Mouse (Mus musculus): ENCODE measurements around the gene Furin. TPM values are rescaled to one million over a fixed set of nuclear protein-coding genes. Genes with fewer than 3 reads are reported as not detected.
A peak's percentile ranks its signal among the peaks of the same experiment; 100 is the strongest.

Furin gene
- polyA plus RNA-seq, 1 experiment, result 72.7 TPM

DNA sequence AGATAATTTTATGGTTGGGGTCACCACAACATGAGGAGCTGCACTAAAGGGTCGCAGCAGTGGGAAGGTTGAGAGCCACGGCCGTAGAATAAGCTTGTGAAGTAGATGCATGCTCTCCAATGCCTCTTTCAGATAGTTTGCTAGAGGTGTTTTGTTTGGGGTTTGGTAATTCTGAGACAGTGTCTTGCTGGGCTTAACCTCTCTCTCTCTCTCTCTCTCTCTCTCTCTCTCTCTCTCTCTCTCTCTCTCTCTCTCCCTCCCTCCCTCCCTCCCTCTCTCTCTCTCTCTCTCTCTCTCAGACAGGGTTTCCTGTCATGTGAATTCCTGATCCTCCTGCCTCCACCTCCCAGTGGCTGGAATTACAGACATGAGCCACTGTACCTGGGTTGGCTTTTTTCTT is 30.5 kb downstream of the Furin start:
- Histone ChIP-seq H3K4me3 (replicated peaks) (peak overlapping the region; percentile 85), H3K4me1 (peaks cover 86% of the 10 kb centered on the region)

DNA sequence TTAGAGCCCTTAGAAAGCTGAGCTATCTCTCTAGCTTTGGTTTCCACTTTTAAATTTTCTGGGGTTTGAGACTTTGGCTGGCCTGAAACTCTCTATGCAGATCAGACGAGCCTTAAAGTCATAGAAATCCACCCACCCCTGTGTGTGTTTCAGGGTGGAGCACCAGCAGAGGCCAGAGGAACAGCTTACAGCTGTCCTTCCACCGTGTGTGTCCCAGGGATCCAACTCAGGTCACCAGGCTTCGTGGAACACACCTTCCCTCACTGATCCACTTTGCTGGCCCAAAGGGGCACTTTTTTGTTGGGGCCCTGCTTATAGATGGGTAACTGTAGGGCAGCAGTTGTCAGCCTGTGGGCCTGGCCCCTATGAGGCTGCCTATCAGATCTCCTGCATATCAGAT is 31.0 kb downstream of the Furin start:
- Histone ChIP-seq H3K27me3 (replicated peaks) (no peaks in the 10 kb centered on the region), H3K36me3 (replicated peaks; ENCODE audit: low read length) (peaks cover 35% of the 10 kb centered on the region), H3K4me1 (peaks cover 86% of the 10 kb centered on the region), H3K9me3 (no peaks in the 10 kb centered on the region), H3K4me3 (replicated peaks) (peak overlapping the region; percentile 51)
- TF ChIP-seq FLI1 (IDR thresholded peaks at IDR 0.05; ENCODE audit: low read length) (no peak), GATA1 (IDR thresholded peaks at IDR 0.05; ENCODE audit: borderline replicate concordance, low read length) (no peak)

More for the DNA sequence above, 30.5 kb downstream of the Furin start:
- TF ChIP-seq FLI1 (IDR thresholded peaks at IDR 0.05; ENCODE audit: low read length) (no peak), GATA1 (IDR thresholded peaks at IDR 0.05; ENCODE audit: borderline replicate concordance, low read length) (no peak)
- Histone ChIP-seq H3K27me3 (replicated peaks) (no peaks in the 10 kb centered on the region), H3K36me3 (replicated peaks; ENCODE audit: low read length) (peaks cover 37% of the 10 kb centered on the region), H3K9me3 (no peaks in the 10 kb centered on the region)

DNA sequence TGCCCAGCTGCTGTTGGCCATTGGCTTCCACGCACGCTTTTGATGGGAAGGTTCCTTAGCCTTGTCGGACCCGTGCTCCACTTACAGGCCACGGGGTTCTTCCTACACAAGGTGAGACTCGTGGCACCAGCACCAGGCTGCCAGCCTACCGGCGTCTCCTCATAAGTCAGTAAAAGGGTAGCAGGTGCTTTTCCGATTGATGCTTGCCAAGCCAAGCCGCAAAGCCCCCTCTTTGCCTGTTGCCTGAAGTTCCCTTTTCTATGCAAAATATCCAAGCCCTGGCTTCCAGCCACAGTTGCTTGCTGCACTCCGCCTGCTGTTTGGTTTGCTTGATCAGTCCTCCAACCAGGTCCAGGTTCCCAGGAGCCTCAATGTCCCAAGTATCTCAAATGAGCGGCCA is 31.4 kb downstream of the Furin start:
- peaks cover 35% of the 10 kb centered on the region for H3K36me3 ChIP-seq (replicated peaks; ENCODE audit: low read length)
- no peaks in the 10 kb centered on the region for H3K9me3 ChIP-seq
- no peaks in the 10 kb centered on the region for H3K27me3 ChIP-seq (replicated peaks)
- no peak overlapping the region for H3K4me3 ChIP-seq (replicated peaks)
- TF ChIP-seq FLI1 (IDR thresholded peaks at IDR 0.05; ENCODE audit: low read length) (no peak), GATA1 (IDR thresholded peaks at IDR 0.05; ENCODE audit: borderline replicate concordance, low read length) (no peak)
- peaks cover 89% of the 10 kb centered on the region for H3K4me1 ChIP-seq

DNA sequence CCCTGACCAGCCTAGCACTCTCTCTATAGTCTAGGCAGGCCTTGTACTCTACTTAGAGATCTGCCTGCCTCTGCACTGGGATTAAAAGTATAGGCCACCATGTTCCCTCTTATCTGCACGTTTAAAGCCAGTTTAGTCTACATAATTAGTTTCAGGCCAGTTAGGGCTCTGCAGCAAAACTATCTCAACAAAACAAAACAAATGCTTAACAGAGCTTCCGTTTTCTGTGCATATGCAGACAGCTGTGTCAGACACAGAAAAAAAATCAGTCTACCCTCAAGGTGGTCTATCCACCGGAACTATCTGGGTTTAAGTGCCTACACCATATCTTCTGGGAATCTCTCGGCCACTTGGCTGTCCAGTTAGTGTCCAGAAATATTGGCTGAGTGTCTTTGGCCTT is 31.9 kb downstream of the Furin start:
- no peaks in the 10 kb centered on the region for H3K27me3 ChIP-seq (replicated peaks)
- H3K36me3 ChIP-seq (replicated peaks; ENCODE audit: low read length), result peaks cover 34% of the 10 kb centered on the region
- H3K4me3 ChIP-seq (replicated peaks), result peak overlapping the region; percentile 6
- H3K4me1 ChIP-seq, result peaks cover 89% of the 10 kb centered on the region
- no peaks in the 10 kb centered on the region for H3K9me3 ChIP-seq
- TF ChIP-seq GATA1 (IDR thresholded peaks at IDR 0.05; ENCODE audit: borderline replicate concordance, low read length), result no peak
- TF ChIP-seq FLI1 (IDR thresholded peaks at IDR 0.05; ENCODE audit: low read length), result no peak

DNA sequence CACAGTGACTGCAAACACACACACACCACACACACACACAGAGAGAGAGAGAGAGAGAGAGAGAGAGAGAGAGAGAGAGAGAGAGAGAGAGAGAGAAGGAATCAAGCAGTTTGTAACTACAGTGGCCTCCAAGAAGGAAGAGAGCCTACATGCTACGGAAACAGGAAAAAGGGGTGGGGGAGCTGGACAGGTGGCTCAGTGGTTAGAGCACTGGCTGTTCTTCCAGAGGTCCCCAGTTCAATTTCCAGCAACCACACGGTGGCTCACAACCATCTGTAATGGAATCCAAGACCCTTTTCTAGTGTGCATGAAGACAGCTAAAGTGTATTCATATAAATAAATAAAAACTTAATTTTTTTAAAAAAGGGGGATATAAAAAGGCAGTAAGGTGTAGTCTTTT is 32.6 kb downstream of the Furin start:
- H3K4me3 ChIP-seq (replicated peaks), result no peak overlapping the region
- no peaks in the 10 kb centered on the region for H3K27me3 ChIP-seq (replicated peaks)
- no peaks in the 10 kb centered on the region for H3K9me3 ChIP-seq
- H3K4me1 ChIP-seq, result peaks cover 92% of the 10 kb centered on the region
- peaks cover 34% of the 10 kb centered on the region for H3K36me3 ChIP-seq (replicated peaks; ENCODE audit: low read length)
- TF ChIP-seq FLI1 (IDR thresholded peaks at IDR 0.05; ENCODE audit: low read length), result no peak
- no peak for TF ChIP-seq GATA1 (IDR thresholded peaks at IDR 0.05; ENCODE audit: borderline replicate concordance, low read length)

DNA sequence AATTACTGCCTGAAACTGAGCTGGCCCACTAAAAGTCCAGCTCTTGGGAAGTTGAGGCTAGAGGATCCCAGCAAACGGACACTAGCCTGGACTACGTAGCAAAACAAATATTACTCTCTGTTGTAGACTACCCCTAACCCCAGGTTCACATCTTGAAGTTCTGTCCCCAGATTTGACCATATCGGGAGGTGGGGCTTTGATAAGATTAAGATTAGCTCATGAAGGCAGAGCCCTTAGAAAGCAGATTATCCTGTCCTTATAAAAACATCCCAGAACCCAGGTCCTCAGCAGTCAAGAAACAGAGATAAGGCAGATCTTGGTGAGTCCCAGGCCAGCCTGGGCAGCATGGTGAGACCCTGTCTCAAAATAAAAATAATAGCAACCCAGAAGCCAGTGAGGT is 33.1 kb downstream of the Furin start:
- Histone ChIP-seq H3K4me3 (replicated peaks) (no peak overlapping the region), H3K27me3 (replicated peaks) (no peaks in the 10 kb centered on the region), H3K36me3 (replicated peaks; ENCODE audit: low read length) (peaks cover 34% of the 10 kb centered on the region), H3K9me3 (no peaks in the 10 kb centered on the region), H3K4me1 (peaks cover 92% of the 10 kb centered on the region)
- TF ChIP-seq FLI1 (IDR thresholded peaks at IDR 0.05; ENCODE audit: low read length) (no peak), GATA1 (IDR thresholded peaks at IDR 0.05; ENCODE audit: borderline replicate concordance, low read length) (no peak)

DNA sequence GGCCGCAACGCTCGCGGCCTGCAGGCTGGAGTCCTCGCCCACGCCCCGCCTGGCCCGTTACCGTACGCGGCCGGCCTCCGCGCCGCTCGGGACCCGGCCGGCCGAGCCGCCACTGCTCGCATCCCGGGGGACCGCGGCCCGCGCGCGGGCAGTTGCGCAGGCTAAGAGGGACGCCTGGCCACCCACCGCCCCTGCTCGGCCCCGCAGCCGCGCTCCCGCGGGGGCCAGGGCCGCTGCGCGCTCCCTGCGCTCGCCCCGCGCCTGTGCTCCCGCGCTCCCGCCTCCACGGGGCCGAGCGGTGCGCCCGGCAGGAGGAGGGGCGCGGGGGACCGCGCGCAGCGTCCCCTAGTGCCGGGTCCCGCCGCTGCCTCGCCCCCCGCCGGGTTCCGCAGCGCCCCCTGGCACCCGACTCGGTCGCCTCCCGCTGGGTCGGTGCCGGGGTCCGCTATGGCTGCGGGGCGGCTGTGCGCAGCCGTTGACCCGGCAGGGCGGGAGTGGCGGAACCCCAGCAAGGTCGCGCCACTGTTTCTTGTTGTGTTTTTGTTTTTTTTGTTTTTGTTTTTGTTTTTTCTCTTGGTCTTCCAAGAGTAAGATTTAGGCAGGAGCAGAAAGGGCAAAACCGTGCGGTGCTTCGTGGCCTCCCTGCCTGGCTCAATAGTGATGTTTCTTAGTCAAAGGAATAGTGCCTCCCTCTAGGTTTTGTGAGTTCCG is 34.0 kb downstream of the Furin start, which contains the start of gene Man2a2:
TSS of gene Man2a2 (minus strand) at position 335 of the 711 bp plus-strand sequence.
- H3K27me3 ChIP-seq (replicated peaks), result no peaks in the 10 kb centered on the region
- peak within 1 kb of the TSS; percentile 97 for H3K4me3 ChIP-seq (replicated peaks)
- no peaks in the 10 kb centered on the region for H3K9me3 ChIP-seq
- peaks cover 34% of the 10 kb centered on the region for H3K36me3 ChIP-seq (replicated peaks; ENCODE audit: low read length)
- H3K4me1 ChIP-seq, result peaks cover 92% of the 10 kb centered on the region
- TF ChIP-seq GATA1 (IDR thresholded peaks at IDR 0.05; ENCODE audit: borderline replicate concordance, low read length) (no peak), FLI1 (IDR thresholded peaks at IDR 0.05; ENCODE audit: low read length) (no peak)

DNA sequence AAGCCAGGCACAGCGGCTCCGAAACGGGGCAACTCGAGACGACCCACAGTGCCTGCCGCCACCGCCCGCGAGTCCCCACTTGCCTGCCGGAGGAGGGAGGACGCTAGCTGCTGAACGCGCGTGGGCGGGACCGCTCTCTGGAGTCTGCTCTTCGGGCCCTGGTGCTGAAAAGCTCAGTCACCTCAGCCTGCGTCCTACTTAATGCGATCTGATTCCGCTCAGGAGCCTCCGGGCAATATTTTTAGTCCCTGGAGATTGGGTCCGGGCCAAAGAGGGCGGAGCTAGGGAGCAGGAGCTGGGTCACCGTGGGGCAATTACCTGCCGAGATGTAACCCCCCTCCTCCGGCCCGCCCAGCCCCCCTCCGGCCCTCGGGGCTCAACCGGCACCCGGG is 34.6 kb downstream of the Furin start:
- TF ChIP-seq FLI1 (IDR thresholded peaks at IDR 0.05; ENCODE audit: low read length), result no peak
- Histone ChIP-seq H3K4me3 (replicated peaks) (peak overlapping the region; percentile 97), H3K36me3 (replicated peaks; ENCODE audit: low read length) (peaks cover 38% of the 10 kb centered on the region), H3K4me1 (peaks cover 91% of the 10 kb centered on the region), H3K27me3 (replicated peaks) (no peaks in the 10 kb centered on the region), H3K9me3 (no peaks in the 10 kb centered on the region)

DNA sequence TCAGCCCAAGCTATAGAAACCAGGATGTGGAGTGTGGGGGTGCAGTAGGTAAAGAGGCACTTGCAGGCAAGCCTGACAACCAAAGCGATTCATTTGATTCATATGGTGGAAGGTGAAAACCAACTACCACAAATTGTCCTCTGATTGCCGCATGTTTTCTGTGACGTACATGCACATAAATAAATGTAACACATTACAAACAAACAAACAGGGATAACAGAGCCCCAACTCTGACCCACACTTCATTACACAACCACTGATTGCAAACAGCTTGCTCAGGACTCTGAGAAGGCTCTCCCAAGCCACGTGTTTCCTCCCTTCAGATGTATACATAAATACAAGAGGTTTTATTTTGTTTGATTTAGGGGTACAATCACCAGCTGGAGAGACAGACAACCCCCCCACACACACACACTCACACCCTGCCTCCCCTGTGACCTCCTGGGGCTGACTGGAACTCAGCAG is 35.2 kb downstream of the Furin start:
- peaks cover 84% of the 10 kb centered on the region for H3K4me1 ChIP-seq

DNA sequence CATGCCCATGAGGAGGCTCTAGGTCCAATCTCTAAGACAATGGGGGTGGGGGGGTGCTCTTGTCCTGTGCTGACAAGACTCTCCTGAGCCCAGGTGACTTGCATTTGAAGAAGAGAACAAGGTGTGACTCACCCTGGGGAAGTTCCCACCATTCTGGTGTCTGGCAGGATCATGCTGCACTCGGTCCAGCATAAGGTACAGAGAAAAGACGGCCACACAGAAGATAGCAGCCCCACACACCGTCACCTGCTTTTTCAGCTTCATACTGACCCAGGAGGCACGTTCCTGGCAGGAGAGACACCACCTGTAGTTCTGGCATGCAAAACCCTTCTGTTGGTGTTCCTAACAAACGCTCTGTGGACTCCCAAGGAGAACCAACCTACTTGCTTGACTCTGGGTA is 35.8 kb downstream of the Furin start:
- Histone ChIP-seq H3K9me3 (no peaks in the 10 kb centered on the region), H3K36me3 (replicated peaks; ENCODE audit: low read length) (peaks cover 46% of the 10 kb centered on the region), H3K4me3 (replicated peaks) (peak overlapping the region; percentile 97), H3K4me1 (peaks cover 79% of the 10 kb centered on the region), H3K27me3 (replicated peaks) (no peaks in the 10 kb centered on the region)
- TF ChIP-seq FLI1 (IDR thresholded peaks at IDR 0.05; ENCODE audit: low read length), result no peak
- no peak for TF ChIP-seq GATA1 (IDR thresholded peaks at IDR 0.05; ENCODE audit: borderline replicate concordance, low read length)

More for the DNA sequence above, 35.2 kb downstream of the Furin start:
- H3K36me3 ChIP-seq (replicated peaks; ENCODE audit: low read length), result peaks cover 41% of the 10 kb centered on the region
- H3K9me3 ChIP-seq, result no peaks in the 10 kb centered on the region
- TF ChIP-seq GATA1 (IDR thresholded peaks at IDR 0.05; ENCODE audit: borderline replicate concordance, low read length) (no peak), FLI1 (IDR thresholded peaks at IDR 0.05; ENCODE audit: low read length) (no peak)
- H3K4me3 ChIP-seq (replicated peaks), result peak overlapping the region; percentile 97
- H3K27me3 ChIP-seq (replicated peaks), result no peaks in the 10 kb centered on the region

Data from megakaryocyte, embryonic 14.5 days (primary cell).